Mouse (Mus musculus): ENCODE measurements around the gene Etfa.

The Etfa gene

DNA sequence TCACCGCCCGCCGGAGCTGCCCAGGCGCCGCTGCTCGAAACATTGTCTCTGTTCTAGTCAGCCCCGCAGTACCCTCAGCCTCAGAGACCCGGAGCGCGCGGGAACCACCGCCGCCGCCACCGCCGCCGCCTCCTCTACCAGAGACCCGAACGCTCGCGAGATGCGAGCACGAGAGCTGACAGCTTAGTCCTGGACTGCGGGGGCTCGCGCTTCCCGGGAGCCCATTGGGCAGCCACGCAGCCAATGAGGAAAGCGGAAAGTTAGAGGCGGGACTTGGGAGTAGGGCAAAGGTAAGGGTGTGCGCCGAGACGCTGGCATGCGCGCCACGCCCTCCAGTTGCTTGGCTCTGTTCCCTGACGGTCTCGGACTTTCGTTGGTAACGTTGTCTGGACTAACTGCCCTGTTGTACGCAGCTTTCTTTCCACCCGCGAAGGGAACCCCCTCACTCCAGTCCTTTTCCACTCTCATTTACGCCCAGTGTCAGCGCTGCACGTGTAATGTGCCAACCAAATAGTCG is at the start of gene Etfa:
TSS of gene Etfa (minus strand) at position 217 of the 517 bp plus-strand sequence.
- DNase-seq: peak; percentile 94 to 98

DNA sequence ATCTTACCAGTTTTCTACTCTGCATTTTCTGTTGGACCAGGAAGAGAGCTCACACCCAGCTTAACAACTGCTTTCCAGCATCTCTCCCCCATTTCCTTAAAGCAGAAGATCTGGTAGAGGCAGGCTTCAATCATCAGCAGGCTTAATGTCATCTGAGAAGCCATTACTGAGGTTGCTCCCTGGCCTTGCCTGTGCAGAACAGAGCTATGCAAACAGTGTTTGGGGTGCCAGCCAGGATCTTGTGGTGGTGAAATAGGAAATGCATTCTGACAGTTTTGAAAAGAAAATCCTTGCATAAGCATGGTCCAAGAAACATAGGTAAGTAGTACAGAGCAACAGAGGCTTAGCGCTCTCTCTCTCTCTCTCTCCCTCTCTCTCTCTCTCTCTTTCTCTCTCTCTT is 48.9 kb upstream of the Etfa start:
- DNase-seq: no peak

DNA sequence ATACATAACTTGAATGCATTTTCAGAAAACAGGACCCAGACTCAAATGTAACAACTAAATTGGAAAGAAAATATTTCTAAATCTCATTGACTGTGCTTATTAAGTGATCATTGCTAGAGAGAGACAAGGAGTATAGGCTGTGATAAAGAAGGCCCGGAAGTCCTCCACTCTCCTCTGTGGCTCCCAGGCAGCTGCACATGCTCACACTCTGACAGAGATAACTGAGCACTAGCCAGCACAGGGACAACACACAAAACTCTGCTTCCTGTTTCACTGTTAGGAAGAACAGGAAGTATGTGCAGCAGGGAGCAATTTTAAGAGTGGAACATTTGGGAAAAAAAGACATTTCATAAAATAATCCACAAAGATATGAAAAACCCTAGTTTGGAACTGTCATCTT is 42.9 kb upstream of the Etfa start:
- no peak for DNase-seq

DNA sequence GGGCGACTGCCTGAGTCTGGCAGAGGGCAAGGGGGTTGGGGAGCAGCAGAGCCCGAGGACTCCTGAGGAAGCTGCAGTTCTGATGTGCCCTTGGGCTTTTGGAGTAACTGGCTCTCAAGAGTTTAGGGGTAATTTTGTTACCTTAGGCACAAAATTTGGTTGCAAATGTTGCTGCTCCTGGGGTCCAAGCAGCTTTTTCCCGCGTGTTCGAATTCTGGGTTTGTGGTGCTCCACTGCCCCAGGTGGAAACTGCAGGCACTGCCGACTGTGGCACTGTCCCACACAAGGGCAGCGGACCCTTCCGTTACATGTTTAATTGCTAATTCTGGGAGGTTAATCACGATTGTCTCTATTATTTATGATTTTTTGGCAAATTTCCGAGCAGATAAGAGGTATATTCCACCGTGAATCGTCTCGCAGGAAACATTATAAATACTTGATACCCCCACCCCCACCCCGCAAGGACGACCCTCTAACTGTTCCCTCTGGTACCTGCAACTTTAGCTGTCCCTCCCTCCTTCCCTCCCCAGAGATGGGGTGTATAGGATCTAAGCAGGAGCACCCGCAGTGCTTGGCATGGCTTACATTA is 37.4 kb upstream of the Etfa start:
- DNase-seq: no peak

DNA sequence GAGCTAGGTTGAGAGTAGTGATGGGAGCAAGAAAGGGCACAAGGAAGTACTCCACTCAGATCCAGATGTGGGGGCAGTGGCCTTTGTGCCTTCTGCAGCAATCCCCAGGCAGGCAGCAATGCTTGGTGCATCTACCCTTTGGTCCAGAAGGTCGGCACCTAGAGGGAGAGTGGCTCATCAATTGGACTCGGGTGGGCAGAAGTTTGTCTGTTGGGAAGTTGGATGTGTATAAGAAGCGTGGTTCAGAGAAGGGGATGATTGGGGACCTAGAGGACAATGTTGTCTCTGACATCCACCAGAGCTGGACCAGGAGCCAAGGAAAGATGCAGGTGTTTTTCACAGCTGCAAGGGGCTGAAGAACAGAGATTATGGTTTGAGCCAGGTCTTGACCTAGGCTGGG is 36.8 kb upstream of the Etfa start:
- DNase-seq: no peak

DNA sequence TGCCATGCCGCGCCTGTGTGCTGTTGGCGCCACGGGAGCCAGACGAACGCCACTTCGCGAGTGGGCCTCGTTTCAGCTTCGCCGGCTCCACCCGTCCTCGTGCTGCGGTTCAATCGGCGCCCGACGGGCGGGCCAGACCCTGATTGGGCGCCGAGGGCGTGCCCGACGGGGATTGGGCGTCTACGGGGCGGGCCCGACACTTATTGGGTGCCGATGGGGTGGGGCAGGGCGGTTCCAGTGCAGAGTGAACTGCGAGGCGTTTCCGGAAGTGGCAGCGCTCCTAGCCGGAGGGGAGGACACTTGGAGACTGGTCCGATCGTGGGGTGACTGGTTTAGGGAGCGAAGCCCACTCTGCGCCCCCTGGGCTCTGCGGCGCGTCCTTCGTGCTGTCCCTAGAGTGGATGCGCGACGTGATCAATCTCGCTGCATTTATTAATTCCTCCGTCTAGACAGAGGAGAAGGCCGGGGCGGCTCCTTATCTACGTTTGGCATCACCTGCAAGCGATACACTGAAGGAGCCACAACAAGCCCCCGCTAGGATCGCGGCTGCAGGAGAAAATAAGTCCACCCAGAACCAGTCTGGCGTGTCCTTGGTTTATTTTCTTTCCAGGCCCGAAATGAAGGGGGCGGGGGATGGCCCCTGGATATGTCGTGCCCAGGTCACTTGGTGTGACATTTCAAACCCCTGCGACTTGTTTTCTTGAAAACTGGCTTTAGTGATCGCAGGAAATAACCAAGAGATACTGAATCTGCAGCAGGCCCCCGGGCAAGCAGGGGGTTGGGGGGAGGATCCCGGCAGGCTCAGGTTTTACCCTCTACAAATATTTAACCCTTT is 34.4 kb upstream of the Etfa start:
- DNase-seq: peak; percentile 31 to 54

DNA sequence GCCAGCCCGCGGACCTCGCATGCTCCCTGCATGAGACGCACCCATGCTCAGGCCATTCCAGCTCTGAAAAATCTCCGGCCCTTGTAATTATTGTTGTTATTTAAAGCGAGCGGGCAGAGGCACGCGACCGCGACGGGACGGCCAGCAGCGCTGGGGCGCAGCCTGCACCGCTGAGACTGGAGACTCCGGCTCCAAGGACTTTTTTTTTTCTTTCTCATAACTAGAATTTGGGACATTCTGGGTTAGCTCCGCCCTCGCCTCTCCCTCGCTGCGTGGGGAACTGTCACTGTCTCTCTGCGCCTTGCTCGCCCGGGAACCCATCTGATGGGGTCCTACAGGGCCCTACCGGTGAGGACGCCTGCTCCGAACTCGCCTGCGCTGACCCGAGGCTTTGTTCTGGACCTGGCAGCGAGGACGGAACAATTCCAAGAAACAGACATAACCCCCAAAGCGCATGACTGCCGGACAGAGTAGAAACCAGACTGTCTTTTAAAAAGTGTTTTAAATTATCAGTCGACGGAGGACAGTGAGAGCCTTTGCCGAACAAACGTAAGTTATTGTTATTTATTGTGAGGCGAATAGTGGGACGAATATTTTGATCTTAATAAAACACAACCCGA is 33.6 kb upstream of the Etfa start:
- no peak for DNase-seq

DNA sequence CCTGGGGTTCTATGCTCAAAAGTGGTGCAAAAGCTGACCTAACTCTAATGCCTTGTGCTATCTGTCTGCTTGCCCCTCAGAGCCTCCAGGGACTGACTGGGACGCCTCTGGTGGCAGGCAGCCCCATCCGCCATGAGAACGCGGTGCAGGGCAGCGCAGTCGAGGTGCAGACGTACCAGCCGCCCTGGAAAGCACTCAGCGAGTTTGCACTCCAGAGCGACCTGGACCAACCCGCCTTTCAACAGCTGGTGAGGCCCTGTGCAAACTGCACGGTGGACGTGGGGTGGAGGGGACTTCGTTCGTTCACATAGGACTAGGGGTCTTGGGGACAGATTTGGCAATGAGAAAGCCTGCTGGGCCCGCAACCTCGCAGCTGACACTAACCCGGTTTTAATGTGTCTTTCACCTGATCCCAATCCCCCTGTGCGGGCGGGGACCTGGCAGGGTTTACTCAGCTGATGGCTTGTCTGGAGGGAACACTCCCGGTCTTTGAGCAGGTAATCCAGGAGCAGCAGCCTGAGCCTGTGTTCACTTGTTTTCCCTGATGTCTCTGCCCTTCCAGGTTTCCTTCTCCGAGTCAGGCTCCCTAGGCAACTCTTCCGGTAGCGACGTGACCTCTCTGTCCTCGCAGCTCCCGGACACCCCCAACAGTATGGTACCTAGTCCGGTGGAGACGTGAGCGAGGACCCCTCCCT is 33.0 kb upstream of the Etfa start:
- DNase-seq: peak; percentile 16 to 21

DNA sequence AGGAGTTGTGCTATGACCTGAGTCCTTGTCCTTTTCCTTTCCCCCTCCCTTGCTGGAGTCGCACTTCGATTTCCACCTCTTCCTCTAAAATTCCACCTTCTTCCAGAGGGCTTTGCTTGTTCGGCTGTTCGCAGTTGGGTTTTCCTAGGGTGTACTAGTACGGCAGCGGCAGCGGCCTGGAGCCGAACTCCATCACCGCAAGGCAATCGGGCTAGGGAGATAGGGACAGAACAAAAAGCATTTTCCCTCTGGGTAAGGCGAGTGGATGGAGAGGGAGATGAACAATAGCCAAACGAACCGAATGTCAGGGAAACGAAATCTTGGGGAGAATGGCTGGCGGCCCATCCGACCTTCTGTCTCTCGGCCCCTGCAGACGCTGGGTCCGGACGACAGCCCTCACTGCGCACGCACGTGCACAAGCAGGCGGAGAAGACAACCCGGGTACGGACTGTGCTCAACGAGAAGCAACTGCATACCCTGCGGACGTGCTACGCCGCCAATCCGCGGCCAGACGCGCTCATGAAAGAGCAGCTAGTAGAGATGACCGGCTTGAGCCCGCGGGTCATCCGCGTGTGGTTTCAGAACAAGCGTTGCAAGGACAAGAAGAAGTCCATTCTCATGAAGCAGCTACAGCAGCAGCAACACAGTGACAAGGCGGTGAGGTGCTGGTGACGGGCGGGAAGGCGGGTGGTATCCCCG is 31.8 kb upstream of the Etfa start:
- peak; percentile 24 to 32 for DNase-seq

DNA sequence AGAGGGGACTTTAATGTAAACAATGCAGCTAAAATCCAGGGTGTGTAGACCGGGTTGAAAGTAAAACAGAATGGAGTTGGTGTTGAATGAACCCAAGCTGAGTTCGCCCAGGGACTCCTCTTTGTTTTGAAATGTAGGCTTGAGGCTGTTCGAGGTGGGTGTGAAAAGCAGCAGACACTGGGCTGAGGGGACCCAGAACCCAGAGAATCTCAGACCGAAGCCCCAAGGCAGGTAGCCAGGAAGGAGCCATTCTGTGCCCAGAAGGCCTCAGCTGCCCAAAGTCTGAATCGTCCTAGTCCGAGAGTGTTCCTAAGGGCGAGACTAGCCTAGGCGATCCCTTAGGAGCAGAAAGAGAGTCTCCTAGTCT is 31.3 kb upstream of the Etfa start:
- DNase-seq: no peak

DNA sequence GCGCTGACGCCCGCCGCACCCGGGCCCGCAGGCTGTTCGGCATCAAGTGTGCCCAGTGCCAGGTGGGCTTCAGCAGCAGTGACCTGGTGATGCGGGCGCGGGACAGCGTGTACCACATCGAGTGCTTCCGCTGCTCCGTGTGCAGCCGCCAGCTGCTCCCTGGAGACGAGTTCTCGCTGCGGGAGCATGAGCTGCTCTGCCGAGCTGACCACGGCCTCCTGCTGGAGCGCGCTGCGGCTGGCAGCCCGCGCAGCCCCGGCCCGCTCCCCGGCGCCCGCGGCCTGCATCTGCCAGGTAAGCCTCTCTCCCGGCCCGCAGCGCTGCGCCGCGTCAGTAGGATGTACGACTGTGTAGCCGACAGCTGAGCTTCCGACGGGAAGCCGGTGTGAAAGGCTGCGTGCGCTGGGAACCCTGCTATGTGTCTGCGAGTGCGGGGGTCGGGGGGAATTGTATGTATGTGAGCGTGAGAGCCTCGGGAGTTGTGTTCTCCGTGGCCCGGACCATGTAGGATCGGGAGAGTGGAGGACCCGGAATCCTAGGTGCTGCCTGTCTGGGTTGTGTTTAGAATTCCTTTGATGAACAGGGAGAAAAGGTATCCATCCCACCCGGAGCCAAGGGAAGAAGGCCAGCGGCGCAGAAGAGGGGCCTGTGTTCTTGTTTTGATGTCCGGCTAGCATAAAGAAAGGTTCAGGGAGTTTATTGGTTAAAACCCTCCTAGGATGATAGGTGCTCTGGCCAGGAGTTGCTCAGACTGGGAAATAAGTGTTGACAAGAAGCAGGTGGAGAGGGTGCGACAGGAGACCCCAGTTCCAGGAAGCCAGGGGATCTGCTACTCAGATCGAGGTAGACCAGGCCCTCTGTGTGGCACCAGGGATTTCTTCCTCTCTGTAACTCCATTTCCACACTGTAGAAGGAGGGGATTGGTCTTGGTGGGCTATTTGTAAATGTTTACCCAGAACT is 30.6 kb upstream of the Etfa start:
- peak; percentile 25 to 29 for DNase-seq

DNA sequence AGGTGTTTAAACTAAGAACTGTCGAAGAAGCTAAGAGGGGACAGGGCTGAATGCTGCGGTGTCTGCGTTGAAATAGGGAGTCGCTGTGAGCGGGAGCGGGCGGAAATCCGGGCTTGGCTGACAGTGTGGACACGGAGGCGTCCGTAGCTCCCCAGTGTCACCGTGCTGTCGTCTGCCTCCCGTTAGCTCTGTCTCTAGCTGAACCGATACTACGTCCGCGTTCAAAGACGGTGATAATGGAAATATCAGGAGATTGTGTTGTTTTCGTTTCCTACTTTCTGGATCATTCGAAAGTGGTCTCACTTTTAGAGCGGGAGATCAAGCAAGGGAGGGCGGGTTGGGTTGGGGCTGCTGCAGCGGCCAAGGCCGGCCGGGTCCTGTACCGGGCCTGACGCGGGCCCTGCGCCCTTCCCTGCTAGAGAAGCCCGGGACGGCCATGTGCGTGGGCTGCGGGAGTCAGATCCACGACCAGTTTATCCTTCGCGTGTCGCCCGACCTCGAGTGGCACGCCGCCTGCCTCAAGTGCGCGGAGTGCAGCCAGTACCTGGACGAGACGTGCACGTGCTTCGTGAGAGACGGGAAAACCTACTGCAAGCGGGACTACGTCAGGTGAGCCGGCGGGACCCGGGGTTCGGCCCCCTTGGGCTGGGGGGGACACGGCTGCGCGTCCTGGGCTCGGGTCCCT is 29.8 kb upstream of the Etfa start:
- peak; percentile 13 to 20 for DNase-seq

DNA sequence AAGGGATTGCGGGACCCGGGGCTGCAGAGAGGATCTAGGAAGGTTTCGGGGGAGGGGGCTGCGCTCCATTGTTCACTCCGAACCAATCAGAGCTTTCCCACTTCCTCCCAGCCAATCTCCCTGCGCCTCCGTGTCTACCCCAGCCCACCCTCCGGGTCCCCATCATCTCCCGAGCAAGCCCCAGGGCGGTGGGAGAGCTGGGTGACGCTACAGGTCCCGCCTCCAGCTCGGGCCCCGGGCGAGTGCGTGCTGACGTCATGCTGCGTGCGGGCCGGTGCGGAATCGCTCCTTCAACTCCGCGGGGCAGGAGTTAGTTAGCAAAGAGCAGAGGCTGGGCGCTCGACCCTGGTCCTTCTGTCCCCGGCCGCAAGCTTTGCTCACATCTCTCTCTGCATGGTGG is 28.8 kb upstream of the Etfa start:
- DNase-seq: peak; percentile 72 to 80

DNA sequence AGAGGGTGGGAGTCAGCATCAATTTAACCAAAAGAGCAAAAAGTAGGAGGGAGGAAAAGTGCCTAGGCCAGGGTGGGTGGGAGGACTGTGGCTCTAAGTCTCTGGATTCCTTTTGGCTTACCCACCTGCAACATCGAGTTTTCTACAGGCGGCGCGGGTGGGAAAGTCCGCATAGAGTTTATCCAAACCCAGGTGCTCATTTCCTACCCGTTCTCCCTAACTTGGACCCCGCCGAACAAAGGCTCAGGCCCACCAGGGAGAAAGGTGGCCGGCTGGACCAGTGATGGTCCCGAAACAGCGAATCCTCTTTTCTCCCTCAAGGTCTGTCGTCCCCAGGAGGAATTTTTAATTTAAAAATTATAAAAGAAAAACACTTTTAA is 28.3 kb upstream of the Etfa start:
- no peak for DNase-seq

DNA sequence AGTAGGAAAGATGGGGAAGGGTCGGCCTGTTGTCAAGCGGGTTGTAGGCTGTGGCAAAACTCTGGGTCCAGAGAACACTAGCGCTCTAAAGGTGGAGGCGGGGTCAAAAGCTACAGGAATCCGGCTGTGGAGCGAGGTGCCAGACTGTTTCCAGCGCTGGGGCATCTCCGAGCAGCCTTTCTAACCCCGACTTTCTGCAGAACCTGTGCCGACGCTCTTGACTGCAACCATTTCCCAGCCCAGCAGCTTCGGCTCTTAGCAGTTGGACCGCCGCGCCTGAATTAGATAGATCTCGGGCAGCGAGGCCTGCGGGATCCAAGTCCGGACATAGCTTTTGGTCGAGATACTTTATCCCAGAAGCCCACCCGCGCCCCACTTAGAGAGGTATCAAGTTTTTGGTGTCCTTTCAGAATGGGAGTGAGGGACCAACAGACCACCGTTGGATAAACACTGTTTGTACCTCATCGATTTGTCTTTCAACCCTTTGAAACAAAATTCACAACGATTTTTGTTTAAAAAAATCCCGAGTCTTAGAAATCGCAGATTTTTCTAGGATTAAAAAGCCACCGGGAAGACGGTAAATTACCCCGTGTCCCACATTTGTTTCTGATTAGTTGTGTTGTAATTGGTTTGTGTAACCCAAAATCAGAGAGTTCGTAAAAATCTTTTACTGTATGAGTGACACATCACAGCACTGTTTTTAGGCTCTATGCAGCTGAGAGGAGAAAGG is 27.8 kb upstream of the Etfa start:
- DNase-seq: no peak

DNA sequence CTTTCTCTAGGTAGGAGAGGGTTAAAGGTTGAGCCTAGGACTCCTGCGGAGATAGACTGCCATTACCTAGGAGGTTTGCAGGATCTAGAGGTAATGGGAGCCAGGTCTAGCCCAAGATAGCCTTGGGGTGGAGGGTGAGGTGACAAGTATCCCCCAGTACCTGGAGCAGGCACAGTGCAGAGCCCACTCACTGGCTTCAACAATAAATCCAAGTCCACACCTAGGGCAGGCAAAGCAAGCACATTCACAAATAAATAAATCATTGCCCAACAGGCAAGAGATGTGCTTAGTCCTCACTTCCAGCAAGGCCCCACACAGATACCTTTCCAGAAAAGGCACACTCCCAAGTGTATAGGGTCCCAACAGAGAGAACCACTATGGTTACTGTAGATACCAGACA is 27.0 kb upstream of the Etfa start:
- no peak for DNase-seq

DNA sequence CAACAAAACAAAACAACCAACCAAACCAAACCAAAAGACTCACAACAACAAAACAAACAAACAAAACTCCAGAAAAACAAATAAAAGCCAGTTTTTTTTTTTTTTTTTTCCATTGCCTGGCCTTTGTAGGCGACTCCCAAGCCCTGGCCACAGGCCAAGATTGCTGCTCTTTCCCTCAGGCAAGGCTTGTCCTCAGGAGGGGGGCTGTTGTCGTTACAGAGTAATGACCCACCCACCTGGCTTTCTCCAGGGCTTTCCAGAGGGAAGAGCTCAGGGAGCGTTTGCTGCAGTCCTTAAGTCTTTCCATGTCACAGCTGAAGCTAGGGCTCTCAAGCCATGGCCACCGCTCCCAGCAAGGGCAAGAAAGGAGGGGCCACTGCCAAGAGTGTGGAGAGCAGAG is 26.3 kb upstream of the Etfa start, which contains the start of gene Isl2:
TSS of gene Isl2 (plus strand) at position 296 of the 400 bp plus-strand sequence.
- no peak for DNase-seq

DNA sequence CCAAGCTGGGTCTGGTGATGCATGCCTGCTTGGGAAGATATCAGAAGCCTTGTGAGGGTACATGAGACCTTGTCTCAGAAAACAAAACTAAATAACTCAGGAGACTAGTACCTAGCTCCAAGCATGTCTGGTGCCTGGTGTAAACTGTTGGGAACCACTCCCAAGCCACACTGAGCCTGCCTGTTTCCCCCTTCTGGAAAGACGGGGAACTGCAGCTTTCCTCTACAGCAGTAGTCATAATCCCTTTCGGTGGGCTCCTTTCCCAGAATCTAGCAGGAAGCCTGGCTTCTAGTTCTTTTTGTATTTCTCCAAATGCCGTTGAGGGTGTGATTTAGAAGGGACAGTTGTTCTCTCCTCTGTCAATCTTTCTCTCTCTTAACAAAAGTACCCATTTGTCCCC is 23.9 kb upstream of the Etfa start:
- peak; percentile 27 to 33 for DNase-seq

DNA sequence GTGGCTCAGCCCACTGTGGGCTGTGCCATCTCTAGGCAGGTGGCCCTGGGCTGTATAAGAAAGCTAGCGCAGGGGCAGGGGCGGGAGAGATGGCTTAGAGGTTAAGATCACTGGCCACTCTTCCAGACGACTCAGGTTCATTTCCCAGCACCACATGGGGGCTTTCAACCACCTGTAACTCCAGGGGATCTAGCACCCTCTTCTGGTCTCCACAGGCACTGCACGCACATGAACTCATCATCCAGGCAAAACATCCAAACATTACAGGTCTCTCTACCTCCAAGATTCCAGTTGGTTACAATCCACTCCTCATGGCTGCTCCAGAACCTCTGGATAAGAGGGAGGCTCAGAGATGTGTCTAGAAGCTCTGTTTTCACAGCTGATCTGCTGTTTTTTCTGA is 13.7 kb upstream of the Etfa start:
- no peak for DNase-seq

DNA sequence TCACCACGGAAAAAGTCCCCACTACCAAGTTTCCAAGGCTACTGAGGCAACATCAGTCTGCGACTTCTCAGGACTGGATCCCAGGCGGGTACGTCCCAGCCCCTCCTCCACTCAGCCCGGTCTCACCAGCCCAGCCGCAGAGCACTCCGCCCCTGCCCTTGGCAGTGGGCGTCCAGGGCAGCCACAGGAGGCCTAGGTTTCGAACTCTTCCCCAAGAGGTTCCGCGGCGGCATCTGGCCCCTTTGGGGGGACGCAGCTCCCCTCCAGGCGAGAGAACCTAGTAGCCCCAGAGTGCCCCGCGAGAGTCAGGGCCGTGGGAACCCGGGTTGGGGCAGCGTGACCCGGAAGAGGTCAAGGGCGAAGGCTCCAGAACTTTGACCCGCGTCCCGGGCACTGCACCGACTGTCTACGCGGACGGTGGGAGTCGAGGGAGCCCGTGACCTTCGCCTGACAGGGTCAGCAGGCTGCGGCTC is 486 bp downstream of the Etfa start:
- no peak for DNase-seq
